Mouse (Mus musculus): ENCODE measurements around the gene Tex101.
"Not testable (repeated sequence)": the region's sequence is repeated elsewhere in the genome, so short reads cannot be mapped to it uniquely, and the experiment has no call there.

Gene Tex101

GRCm38 (mm10) chr7:24630116-24630880 is 46.2 kb downstream of the Tex101 start:
- no peak for DNase-seq

- DNase-seq, result no peak
Measured at GRCm38 (mm10) chr7:24629672-24630071, 46.8 kb downstream of the Tex101 start.

DNA sequence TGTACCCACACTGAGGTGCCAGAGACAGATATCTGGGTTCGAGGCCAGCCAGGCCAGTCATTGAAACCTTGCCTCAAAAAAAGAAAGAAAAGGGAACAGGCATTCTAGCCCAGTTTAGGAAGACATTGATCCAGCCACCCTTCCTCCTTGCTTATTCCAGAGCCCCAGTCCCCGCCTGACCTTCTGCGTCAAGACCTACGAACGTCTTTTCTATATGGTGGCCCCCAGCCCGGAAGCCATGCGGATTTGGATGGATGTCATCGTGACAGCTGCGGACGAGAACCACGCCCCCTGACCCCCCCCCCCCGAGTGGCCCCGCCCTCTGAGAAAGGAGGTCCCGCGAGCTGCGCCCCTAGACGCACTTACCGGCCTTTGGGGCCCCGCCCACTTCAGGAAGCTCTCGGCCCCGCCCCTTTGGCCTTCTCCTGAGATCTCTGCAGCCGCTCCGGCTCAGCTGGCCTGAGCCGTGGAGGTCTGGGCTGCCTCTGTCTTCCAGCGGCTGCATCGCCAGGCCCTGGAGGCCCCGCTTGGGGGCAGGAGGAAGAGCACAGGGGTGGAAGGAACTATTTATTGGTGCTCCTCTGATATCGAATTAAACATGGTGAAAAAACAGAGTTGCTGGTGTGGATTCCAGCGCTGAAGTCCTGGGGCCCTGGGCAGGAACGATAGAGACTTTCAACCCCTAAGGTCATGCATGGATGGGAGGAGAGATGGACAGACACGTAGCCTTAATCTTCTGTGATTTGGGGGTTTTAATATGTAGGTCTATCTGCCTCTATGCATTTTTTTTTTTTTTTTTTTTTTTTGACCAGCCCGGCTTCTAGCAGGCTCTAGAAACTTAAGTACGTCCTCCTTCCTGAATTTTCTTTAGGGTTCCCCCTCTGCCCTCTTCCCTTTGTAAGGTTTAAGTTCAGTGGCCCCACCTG is 47.5 kb downstream of the Tex101 start:
- DNase-seq, result peak; percentile 26

- no peak for DNase-seq
Measured at GRCm38 (mm10) chr7:24622967-24623366, 53.5 kb downstream of the Tex101 start.

GRCm38 (mm10) chr7:24621193-24621592 is 55.3 kb downstream of the Tex101 start:
- DNase-seq, result no peak

- DNase-seq, result no peak
Measured at GRCm38 (mm10) chr7:24619671-24620397, 56.6 kb downstream of the Tex101 start.

DNA sequence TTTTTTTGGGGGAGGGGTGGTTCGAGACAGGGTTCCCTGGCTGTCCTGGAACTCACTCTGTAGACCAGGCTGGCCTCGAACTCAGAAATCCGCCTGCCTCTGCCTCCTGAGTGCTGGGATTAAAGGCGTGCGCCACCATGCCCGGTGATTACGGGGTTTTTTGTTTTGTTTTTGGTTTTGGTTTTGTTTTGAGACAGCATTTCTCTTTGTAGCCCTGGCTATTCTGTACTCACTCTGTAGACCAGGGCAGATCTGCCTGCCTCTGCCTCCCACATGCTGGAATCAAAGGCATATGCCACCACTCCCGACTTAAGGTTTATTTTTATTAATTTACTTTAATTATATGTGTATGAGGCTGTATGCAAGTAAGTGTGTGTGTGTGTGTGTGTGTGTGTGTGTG is 58.1 kb downstream of the Tex101 start:
- not testable (repeated sequence) for DNase-seq

Measured in cerebellum, adult 8-10 months (tissue).